Mouse (Mus musculus) lung, postnatal 0 days (tissue): ENCODE data around the gene Gm21992.

Experiments used
- CTCF ChIP-seq: IDR thresholded peaks from 2 replicates; pipeline ENCODE4 v1.5.1; 2016; ENCODE audit warnings: antibody characterized with exemption, mild to moderate bottlenecking
- EP300 ChIP-seq: IDR thresholded peaks from 2 replicates; pipeline ENCODE4 v1.6.1; 2016; ENCODE audit warnings: antibody characterized with exemption, mild to moderate bottlenecking, control low read depth

GRCm38 (mm10) chr19:4700656-4701055 is 110.8 kb downstream of the Gm21992 start:
- TF ChIP-seq CTCF: no peak
- TF ChIP-seq EP300: no peak
